Mouse (Mus musculus): ENCODE results near the gene Ear10. TPM values are rescaled to one million over a fixed set of nuclear protein-coding genes. Genes with fewer than 3 reads are reported as not detected.
"Not testable (repeated sequence)": the region's sequence is repeated elsewhere in the genome, so short reads cannot be mapped to it uniquely, and the experiment has no call there.

The Ear10 gene
- polyA plus RNA-seq, 1 experiment = not detected

DNA sequence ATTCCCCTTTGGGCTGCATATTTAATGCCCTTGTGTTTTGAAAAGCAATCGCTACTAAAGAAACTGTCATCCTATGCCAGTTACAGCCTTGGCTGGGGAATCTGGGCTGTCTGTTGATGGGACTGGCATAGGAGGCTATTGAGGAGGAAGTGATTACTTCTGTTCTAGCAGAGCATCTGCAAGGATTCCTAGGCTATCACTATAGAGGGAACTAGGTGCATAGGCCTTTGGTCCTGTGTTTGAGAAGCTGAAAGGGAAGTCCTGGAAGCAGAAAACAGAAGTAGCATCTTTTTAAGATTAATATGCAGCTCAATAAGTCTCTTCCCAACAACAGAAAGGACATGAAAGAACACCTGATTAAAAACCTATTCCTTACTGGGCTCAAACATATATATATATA, 32.1 kb downstream of the Ear10 start:
- not testable (repeated sequence) for H3K36me3 ChIP-seq (ENCODE audit: control insufficient read depth, insufficient read depth, low read length); H3K4me1 ChIP-seq (replicated peaks; ENCODE audit: control insufficient read depth, insufficient read depth, low read length); H3K27me3 ChIP-seq (ENCODE audit: control insufficient read depth, insufficient read depth, low read length); H3K4me3 ChIP-seq (ENCODE audit: control insufficient read depth, insufficient read depth, low read length); DNase-seq; H3K27ac ChIP-seq (ENCODE audit: control insufficient read depth, insufficient read depth, low read length)
- WGBS = 100% methylated on average over 1 of the region's 1 CpGs

DNA sequence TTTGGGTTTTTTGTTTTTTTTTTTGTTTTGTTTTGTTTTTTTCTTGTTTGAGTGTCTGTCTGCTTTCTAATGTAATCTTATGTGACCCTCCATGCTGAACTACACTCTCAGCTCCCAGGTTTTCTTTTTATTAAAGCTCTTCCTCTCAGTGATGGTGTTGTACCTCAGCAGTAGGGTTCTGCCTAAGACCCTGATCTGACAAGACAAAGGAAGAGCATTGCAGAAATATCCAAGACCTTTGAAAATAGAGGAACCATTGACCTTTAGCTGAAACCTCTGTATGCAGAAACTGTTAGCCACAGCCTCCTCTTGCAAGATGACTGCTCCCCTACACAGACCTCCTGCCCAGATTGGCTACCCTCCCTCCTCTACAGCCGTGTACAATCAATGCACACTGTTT, 37.1 kb downstream of the Ear10 start:
- not testable (repeated sequence) for DNase-seq; H3K4me3 ChIP-seq (ENCODE audit: control insufficient read depth, insufficient read depth, low read length); H3K36me3 ChIP-seq (ENCODE audit: control insufficient read depth, insufficient read depth, low read length); H3K27me3 ChIP-seq (ENCODE audit: control insufficient read depth, insufficient read depth, low read length); H3K4me1 ChIP-seq (replicated peaks; ENCODE audit: control insufficient read depth, insufficient read depth, low read length); H3K27ac ChIP-seq (ENCODE audit: control insufficient read depth, insufficient read depth, low read length)
- 65% methylated on average over 1 of the region's 1 CpGs for WGBS

DNA sequence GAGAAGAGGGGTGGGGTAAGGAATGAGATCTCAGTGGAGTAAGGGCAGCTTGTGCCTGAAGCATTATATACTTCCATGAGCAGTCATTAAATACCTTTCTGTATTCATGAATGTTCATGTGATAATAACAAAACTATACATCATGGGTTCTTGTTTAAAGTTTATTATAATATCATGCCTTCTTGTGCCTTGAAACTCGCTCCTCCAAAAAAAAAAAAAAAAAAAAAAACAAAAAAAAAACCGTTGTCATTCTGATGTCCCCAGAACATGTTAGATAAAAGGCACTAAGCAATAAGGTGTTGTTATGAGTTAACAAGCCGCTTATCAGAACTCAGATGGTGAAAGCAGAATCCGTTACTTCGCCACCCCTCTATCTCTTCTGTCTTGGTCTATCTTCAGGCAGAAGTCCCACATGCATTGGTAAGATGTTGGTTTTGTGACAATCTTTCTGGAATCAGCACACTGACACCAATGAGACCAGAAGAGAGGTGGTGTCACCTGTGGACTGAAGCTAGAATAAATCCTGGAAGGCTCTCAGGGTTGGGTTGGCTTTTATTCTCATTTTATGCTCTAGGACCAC, 43.3 kb downstream of the Ear10 start:
- not testable (repeated sequence) for H3K4me3 ChIP-seq (ENCODE audit: control insufficient read depth, insufficient read depth, low read length); H3K36me3 ChIP-seq (ENCODE audit: control insufficient read depth, insufficient read depth, low read length); H3K27ac ChIP-seq (ENCODE audit: control insufficient read depth, insufficient read depth, low read length); H3K4me1 ChIP-seq (replicated peaks; ENCODE audit: control insufficient read depth, insufficient read depth, low read length); H3K27me3 ChIP-seq (ENCODE audit: control insufficient read depth, insufficient read depth, low read length); DNase-seq
- 92% methylated on average over 5 of the region's 5 CpGs for WGBS

DNA sequence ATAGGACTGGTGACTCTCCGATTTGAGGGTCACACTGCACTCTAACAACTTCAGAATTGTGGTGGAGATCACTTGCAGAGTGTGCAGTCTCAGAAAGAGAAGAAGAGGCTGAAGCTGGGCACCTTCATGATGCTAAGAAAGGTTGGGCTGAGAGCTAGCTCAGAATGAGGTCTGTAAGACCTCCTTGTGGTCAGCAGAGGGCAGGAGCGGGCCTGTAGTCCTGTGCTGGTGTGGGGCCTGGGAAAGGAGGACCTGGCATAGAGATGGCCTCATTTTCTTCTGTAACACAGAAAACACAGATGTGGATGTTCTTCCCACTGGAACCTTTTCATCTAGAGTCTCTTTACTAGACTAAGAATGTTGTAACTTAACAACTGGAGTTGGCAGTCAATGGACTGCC, 45.6 kb downstream of the Ear10 start:
- not testable (repeated sequence) for H3K36me3 ChIP-seq (ENCODE audit: control insufficient read depth, insufficient read depth, low read length); DNase-seq
- WGBS = 57% methylated on average over 1 of the region's 2 CpGs

DNA sequence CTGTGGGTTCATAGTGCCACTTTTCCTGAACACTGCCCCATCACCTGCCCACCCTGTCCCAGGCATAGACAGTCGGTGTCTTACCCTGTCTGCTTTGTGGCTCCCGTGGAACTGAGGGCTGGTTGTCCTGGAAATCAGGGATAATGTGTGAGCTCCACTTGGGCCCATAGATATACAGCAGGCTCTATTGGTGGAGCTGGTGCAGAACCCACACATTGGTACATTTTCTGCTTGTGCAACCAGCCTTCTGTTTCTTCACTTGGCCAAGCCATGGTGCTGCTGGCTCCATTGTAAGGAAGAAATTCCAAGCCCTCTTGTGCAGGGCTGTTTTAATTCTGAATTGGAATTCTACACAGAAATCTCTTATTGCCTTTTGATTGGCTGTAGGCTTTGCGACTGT, 47.9 kb downstream of the Ear10 start, which contains the start of gene Ear1:
Gene Ear1, minus strand, starts transcription at position 101 of the 400 bp plus-strand sequence.
- not testable (repeated sequence) for H3K4me3 ChIP-seq (ENCODE audit: control insufficient read depth, insufficient read depth, low read length); H3K36me3 ChIP-seq (ENCODE audit: control insufficient read depth, insufficient read depth, low read length); H3K4me1 ChIP-seq (replicated peaks; ENCODE audit: control insufficient read depth, insufficient read depth, low read length); DNase-seq; H3K27ac ChIP-seq (ENCODE audit: control insufficient read depth, insufficient read depth, low read length); H3K27me3 ChIP-seq (ENCODE audit: control insufficient read depth, insufficient read depth, low read length)
- 94% methylated on average over 3 of the region's 3 CpGs for WGBS

More for the DNA sequence above, 45.6 kb downstream of the Ear10 start:
- not testable (repeated sequence) for H3K27me3 ChIP-seq (ENCODE audit: control insufficient read depth, insufficient read depth, low read length); H3K4me1 ChIP-seq (replicated peaks; ENCODE audit: control insufficient read depth, insufficient read depth, low read length); H3K27ac ChIP-seq (ENCODE audit: control insufficient read depth, insufficient read depth, low read length); H3K4me3 ChIP-seq (ENCODE audit: control insufficient read depth, insufficient read depth, low read length)

DNA sequence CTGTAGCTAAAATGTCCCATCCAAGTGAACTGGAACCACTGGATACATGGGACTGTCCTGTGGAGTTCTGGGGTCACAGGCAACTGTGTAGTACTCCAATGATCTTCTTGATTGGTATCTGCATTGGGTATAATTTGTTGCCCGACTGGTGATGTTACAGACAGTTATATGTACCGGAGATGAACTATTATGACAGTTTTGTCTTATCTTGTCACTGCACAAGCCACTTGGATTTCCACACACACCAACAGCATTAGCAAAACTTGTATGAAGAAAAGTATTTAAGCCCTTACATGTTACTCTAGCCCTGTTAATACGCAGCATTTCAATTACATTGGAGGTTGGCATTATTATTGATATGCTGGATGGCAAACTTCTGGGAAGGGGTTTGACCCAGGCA, 48.5 kb downstream of the Ear10 start:
- H3K27ac ChIP-seq (ENCODE audit: control insufficient read depth, insufficient read depth, low read length); H3K4me1 ChIP-seq (replicated peaks; ENCODE audit: control insufficient read depth, insufficient read depth, low read length); DNase-seq; H3K27me3 ChIP-seq (ENCODE audit: control insufficient read depth, insufficient read depth, low read length); H3K36me3 ChIP-seq (ENCODE audit: control insufficient read depth, insufficient read depth, low read length); H3K4me3 ChIP-seq (ENCODE audit: control insufficient read depth, insufficient read depth, low read length): not testable (repeated sequence)
- WGBS = 92% methylated on average over 3 of the region's 3 CpGs

Other genes with a start within 250 kb of the Ear10 start
- not detected in 2 replicates for gene Gm8165, start 246.4 kb downstream of the Ear10 start, polyA plus RNA-seq (2012; rRNA removed)
- 0.13 TPM in 1 of 2 replicates, not detected in the other for gene Gm7324, start 225.7 kb downstream of the Ear10 start, polyA plus RNA-seq (2012; rRNA removed)
- not detected in 2 replicates for gene Gm16506, start 196.1 kb downstream of the Ear10 start, polyA plus RNA-seq (2012; rRNA removed)
- gene Gm6526, start 175.7 kb downstream of the Ear10 start, polyA plus RNA-seq (2012; rRNA removed) = not detected in 2 replicates
- not detected in 2 replicates for gene Gm8180, start 138.8 kb downstream of the Ear10 start, polyA plus RNA-seq (2012; rRNA removed)
- gene Ear1, start 48.0 kb downstream of the Ear10 start, polyA plus RNA-seq (2012; rRNA removed) = 1.6 and 5.0 TPM in 2 replicates
- 9.7 and 19.9 TPM in 2 replicates for gene Gm8113, start 1.8 kb upstream of the Ear10 start, polyA plus RNA-seq (2012; rRNA removed)
- not detected in 2 replicates for gene Ang5, start 33.5 kb upstream of the Ear10 start, polyA plus RNA-seq (2012; rRNA removed)
- not detected in 2 replicates for gene Ang6, start 78.7 kb upstream of the Ear10 start, polyA plus RNA-seq (2012; rRNA removed)
- 47.1 and 61.4 TPM in 2 replicates for gene Ear2, start 179.1 kb upstream of the Ear10 start, polyA plus RNA-seq (2012; rRNA removed)
- gene Gm3327, start 200.3 kb upstream of the Ear10 start, polyA plus RNA-seq (2012; rRNA removed) = not detected in 2 replicates